Mouse (Mus musculus) liver, postnatal 0 days (tissue): ENCODE data around the gene Poc1a.

Experiments used
- CTCF ChIP-seq: sonication (generic); IDR thresholded peaks from 2 replicates; pipeline ENCODE4 v1.5.1; 2016; ENCODE audit warnings: antibody characterized with exemption, low read depth
- EP300 ChIP-seq: IDR thresholded peaks from 2 replicates; pipeline ENCODE4 v1.6.1; 2016; ENCODE audit warnings: antibody characterized with exemption, low read depth, mild to moderate bottlenecking

DNA sequence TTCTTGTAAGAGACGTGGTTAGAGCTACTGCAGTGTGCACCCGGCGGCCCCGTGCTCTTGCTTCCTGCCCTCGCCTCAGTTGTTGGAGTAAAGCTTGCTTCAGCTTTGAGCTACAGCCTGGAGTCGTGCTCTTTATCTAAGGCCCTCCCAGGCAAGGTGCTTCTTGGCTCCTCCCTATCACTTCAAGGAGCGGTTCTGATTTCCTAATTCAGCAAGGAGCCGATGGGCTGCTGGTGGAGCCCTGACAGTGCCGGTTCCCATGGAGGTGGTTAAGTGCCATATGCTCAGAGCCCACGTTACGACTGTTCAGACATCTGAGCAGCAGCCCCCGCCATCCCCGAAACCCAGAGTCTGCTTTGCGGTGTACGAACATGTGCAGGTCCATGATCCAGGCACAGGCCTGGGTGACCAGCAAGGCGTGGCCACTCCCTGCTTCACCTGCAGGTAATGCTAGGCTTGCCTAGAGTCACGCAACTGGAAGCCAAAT, 9.8 kb downstream of the Poc1a start:
- no peak for TF ChIP-seq CTCF
- no peak for TF ChIP-seq EP300
